Mouse (Mus musculus) frontal cortex, postnatal 14 days (tissue): ENCODE data around the gene Gm20431.

Experiments used
- DNase-seq, 2 experiments: peaks; one replicate each; pipeline ENCODE4 v3.0.0; 2022; ENCODE audit warnings: low spot score in 2 of 2

Gene Gm20431

DNA sequence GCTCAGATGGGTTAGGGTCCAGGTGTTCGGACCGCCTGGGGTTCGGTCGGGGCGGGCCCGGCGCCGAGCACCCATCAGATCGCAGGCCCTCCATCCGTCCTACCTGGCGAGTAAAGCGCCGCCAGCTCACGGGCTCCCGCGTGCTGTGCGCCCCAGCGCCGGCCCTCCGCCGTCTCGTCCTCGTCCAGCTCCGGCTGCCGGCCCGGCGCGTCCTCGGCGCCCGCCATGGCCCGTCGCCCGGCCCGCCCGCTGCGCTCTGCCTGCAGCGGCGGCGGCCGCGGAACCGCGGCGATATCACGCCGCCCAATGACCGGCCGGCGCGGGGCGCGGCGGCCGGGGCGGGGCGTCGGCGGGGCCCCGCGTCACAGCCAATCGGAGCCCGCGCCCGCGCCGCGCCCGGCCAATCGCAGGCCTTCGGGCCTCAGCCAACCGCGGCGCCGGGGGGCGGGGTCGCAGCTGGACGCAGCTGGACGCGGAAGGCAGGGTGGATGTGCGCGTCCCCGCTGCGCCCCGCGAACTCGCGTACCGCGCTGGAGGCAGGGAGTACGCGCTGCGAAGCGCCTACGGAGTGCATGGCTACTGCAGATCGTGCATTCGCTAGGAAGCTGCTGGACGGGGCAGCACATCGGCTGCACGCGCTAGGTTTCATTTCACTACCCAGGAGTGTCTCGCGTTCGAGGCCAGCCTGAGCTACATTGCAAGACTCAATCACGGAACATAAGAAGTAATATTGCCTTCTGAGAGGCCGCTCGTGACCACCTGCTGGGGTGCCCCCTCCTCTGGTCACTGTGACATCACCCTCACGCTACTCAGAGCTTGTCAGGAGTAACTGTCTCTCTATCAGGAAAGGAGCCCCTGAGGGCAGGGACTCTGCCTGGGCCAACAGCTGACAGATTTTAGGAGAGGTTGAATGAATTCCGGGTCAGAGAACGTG, at the start of gene Gm20431:
TSS of gene Gm20431 (minus strand) at position 227 of the 934 bp plus-strand sequence.
- peak; percentile 86 to 92 for DNase-seq

- no peak for DNase-seq
These were observed 49.3 kb upstream of the Gm20431 start for GRCm38 (mm10) chr2:167710574-167710973.

DNA sequence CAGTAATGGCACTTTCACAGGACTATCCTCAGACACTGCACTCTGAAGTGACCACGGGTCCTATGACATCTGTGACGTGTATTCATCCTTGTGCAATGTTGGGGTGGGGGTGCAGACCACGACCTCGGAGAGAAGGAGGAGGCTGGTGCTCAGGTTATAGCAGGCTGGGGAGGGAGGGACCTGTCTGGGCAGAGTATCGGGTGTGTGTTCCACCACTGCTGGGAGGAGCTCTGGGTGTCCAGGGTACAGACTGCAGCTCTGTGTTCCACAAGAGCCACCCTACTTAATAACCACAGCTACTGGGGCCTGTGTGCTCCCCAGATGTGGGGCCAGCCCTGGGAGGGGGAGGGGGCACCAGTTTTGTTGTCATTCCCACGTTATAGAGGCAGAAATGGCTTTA, 48.7 kb upstream of the Gm20431 start:
- no peak for DNase-seq

DNA sequence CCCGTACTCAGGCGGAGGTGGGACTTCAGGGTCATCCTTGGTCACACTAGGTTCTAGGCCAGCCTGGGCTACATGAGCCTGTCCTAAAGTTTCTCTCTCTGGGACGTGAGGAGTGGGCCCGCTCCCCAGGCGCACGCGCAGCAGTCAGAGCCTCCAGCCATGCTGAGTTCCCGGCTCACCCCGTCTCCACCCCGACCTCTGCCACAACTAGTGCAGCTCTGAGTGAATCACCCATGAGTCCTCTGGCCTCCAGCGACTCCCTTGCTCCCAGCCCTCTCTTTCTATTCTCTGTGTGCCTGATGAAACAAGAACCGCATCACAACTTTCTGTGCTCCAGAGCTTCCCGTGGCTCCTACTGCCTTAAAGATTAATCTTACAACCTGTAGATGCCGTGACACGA, 47.1 kb upstream of the Gm20431 start:
- DNase-seq = no peak

- DNase-seq = no peak
These were observed 45.1 kb upstream of the Gm20431 start for GRCm38 (mm10) chr2:167706183-167706939.

DNA sequence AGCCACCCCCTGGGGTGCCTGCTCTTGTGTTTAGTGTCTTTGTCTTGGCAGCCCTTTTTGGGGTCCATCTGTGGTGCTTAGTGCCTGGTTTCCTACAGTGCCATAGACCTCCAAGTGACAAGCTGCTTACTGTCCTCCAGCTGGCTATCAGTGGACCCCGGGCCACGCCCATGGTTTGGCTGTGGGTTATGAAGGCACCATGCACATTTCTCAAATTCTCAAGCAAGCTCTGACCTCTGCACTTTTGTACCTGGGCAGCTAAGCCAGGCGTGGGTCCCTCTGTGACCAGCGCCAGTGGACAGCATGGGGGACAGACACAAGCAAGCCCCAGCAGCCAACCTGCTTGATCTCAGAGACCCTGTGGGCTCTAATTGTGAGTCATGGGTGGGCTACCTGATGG, 43.1 kb upstream of the Gm20431 start:
- no peak for DNase-seq

GRCm38 (mm10) chr2:167702126-167702525, 40.8 kb upstream of the Gm20431 start:
- no peak for DNase-seq

GRCm38 (mm10) chr2:167701472-167701871, 40.2 kb upstream of the Gm20431 start:
- no peak for DNase-seq

- DNase-seq = no peak
These were observed 38.7 kb upstream of the Gm20431 start for GRCm38 (mm10) chr2:167700018-167700417.

- DNase-seq = no peak
These were observed 36.6 kb upstream of the Gm20431 start for GRCm38 (mm10) chr2:167697902-167698301.

DNA sequence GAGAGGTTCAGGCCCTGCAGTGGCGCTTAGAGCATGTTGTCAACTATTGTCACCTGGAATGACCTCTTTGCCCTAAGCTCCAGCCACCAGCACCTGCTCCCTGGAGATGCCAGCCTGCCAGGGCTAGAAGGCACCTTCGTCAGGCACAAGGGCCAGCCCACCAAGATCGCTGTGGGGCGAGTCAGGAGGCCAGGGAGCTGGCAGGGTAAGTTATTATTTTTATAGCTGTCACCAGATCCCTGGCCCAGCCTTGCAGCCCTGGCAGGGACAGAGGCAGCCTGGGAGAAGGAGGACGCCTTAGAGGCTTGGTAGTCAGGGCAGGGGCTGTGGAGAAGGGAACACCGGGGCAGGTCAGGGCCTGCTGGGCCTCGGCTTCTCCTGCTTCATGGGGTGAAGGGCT, 34.8 kb upstream of the Gm20431 start:
- no peak for DNase-seq

- no peak for DNase-seq
These were observed 34.2 kb upstream of the Gm20431 start for GRCm38 (mm10) chr2:167695491-167695890.

DNA sequence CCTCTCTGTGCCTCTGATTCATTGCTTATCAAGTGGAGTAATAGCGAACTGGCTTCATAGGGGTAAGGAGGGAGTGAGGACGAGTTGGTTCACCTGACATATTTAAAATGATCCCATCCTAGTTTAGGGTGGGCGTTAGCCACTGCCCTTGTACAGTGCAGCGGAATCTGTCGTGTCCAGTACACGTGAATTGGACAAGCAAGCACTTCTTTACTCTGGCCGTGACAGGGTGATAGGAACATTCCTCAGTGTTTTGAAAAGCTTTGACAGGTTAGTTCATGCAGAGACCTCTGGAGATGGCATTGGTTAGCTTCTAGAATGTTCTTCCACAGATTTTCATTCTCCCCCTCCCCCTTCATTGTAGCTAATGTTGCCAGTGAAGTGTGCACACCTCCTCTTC, 33.7 kb upstream of the Gm20431 start:
- no peak for DNase-seq

GRCm38 (mm10) chr2:167694244-167694643, 32.9 kb upstream of the Gm20431 start:
- no peak for DNase-seq

DNA sequence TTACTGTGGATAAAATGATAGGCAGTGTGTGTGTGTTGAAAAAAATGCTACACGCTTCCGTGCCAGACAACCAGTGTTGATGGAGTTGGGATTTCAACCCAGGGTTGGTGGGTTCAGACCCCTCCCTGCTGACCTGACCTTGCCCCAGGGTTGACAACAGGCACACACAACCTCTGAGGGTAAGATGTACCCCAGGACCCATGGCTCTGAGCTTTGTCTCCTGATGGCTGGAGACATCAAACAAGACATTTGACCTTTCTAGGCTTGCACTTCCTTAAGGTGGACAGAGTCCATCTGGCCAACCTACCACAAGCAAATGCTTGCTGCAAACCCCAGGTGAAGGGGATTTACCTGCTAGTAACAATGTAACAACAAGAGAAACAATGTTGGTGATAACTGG, 32.2 kb upstream of the Gm20431 start:
- DNase-seq = no peak

GRCm38 (mm10) chr2:167692831-167693230, 31.5 kb upstream of the Gm20431 start:
- DNase-seq = no peak

- DNase-seq = no peak
These were observed 30.8 kb upstream of the Gm20431 start for GRCm38 (mm10) chr2:167691871-167692661.

GRCm38 (mm10) chr2:167691410-167691809, 30.1 kb upstream of the Gm20431 start:
- DNase-seq = no peak

DNA sequence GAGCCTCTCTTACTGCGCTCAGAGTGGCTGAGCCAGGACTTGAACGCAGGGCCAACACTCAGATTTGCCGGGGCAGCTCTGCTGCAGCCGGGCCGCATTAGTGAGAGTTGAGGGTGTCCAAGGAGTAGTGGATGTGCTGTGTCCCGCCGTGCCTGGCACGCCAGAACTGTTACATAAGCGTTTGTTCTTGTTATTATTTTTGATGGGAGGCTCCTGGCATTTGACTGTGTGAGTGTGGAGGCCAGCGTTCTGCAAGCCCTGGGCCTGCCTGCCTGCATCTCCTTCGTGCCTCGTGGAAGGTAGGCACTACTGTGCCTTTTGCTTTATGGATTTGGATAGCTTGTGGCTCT, 29.6 kb upstream of the Gm20431 start:
- DNase-seq = no peak

- peak in 1 of 2 experiments; percentile 47 for DNase-seq
These were observed 29.1 kb upstream of the Gm20431 start for GRCm38 (mm10) chr2:167690219-167690961.

- DNase-seq = peak in 1 of 2 experiments; percentile 43
These were observed 28.4 kb upstream of the Gm20431 start, which contains the start of gene Tmem189 for GRCm38 (mm10) chr2:167689501-167690218. Gene Tmem189, minus strand, starts transcription at chr2:167689822.
